Mouse (Mus musculus) ES-Bruce4 (cell line): ENCODE measurements around the gene Notch4.

ENCODE experiments used
- CTCF ChIP-seq: IDR thresholded peaks from one replicate; pipeline ENCODE4 v1.8.1; 2011; ENCODE audit warnings: low read depth, low read length
- EP300 ChIP-seq: IDR thresholded peaks from 2 replicates; pipeline ENCODE4 v1.6.1; 2011; ENCODE audit warnings: low read depth, low read length; ENCODE audit not compliant: insufficient read depth
- POLR2A ChIP-seq: IDR thresholded peaks from one replicate; pipeline ENCODE4 v1.8.1; 2011; ENCODE audit warnings: low read length; ENCODE audit not compliant: insufficient read depth

- TF ChIP-seq CTCF (no peak), POLR2A (no peak), EP300 (no peak)
These were observed 27.2 kb downstream of the Notch4 start, which contains the start of gene Pbx2 for GRCm38 (mm10) chr17:34591029-34591993.
